Mouse (Mus musculus): Measurements from ENCODE around the gene Spen. TPM values are rescaled to one million over a fixed set of nuclear protein-coding genes. Genes with fewer than 3 reads are reported as not detected.
"Not testable (repeated sequence)": the region's sequence is repeated elsewhere in the genome, so short reads cannot be mapped to it uniquely, and the experiment has no call there.

Gene Spen
- 10 to 100 TPM; 51.6 to 67.6 TPM for total RNA-seq (2021)

- peak; percentile 81 to 87 for DNase-seq (ENCODE audit: extremely low spot score in 1 of 2, low spot score in 1 of 2)
Observed at GRCm38 (mm10) chr4:141538408-141539212, at the start of gene Spen. TSS of gene Spen (minus strand) at chr4:141538597.

DNA sequence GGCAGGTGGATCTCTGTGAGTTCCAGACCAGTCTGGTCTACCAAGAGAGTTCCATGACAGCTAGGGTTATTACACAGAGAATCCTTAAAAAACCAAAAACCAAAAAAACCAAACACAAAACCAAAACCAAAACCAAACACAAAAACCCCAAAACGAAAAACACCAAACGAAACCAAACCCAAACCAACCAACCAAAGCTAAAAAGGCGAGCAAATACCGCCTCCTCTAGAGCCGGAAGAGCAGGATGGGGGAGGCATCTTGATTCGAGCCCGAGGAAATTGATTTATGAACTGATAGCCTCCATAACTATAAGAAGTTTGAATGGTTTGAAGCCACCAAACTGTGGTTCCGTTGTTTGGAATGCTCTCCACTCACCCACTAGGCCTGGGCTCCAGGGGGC lies 45.5 kb upstream of the Spen start:
- DNase-seq (ENCODE audit: extremely low spot score in 1 of 2, low spot score in 1 of 2), result no peak

GRCm38 (mm10) chr4:141581051-141581450 lies 42.7 kb upstream of the Spen start:
- DNase-seq (ENCODE audit: extremely low spot score in 1 of 2, low spot score in 1 of 2), result no peak

DNA sequence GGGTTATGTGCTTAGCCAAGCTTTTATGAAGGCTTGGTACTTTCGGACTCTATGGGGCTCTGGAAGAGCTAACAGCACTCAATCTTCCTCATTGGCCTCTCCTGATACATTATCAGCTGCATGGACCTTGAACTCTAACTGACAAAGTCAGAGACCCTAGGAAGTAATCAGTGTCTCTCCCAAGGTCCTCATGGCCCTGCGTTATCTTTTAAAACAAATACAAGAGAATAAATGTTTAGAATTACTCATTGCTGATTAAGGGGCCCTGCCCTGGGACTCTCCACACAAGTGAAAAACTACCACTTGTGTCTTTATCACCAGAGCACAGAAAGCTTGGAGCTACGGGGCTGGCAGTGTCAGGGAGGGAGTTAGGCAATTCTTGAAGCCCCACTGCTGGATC lies 40.4 kb upstream of the Spen start:
- no peak for DNase-seq (ENCODE audit: extremely low spot score in 1 of 2, low spot score in 1 of 2)

DNA sequence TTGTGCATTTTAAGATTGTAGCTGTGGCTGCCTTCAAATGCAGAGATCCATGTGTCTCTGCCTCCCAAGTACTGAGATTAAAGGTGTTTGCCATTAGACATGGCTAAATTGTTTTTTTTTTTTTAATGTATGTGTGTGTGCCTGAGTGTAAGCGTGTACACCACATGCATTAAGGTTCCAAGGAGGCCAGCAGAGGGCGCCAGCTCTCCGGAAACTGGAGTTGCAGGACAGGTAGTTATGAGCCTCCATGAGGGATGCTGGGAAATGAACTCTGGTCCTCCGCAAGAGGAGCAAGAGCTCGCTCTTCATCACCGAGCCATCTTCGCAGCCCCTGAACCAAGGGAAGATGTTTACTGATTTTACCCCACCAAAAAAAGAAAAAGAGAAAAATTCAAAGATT lies 38.5 kb upstream of the Spen start:
- no peak for DNase-seq (ENCODE audit: extremely low spot score in 1 of 2, low spot score in 1 of 2)

- no peak for DNase-seq (ENCODE audit: extremely low spot score in 1 of 2, low spot score in 1 of 2)
Observed at GRCm38 (mm10) chr4:141576404-141576803, 38.0 kb upstream of the Spen start.

- peak; percentile 82 to 95 for DNase-seq (ENCODE audit: extremely low spot score in 1 of 2, low spot score in 1 of 2)
Observed at GRCm38 (mm10) chr4:141574789-141575702, 36.6 kb upstream of the Spen start.

- DNase-seq (ENCODE audit: extremely low spot score in 1 of 2, low spot score in 1 of 2), result no peak
Observed at GRCm38 (mm10) chr4:141573359-141573966, 35.1 kb upstream of the Spen start.

DNA sequence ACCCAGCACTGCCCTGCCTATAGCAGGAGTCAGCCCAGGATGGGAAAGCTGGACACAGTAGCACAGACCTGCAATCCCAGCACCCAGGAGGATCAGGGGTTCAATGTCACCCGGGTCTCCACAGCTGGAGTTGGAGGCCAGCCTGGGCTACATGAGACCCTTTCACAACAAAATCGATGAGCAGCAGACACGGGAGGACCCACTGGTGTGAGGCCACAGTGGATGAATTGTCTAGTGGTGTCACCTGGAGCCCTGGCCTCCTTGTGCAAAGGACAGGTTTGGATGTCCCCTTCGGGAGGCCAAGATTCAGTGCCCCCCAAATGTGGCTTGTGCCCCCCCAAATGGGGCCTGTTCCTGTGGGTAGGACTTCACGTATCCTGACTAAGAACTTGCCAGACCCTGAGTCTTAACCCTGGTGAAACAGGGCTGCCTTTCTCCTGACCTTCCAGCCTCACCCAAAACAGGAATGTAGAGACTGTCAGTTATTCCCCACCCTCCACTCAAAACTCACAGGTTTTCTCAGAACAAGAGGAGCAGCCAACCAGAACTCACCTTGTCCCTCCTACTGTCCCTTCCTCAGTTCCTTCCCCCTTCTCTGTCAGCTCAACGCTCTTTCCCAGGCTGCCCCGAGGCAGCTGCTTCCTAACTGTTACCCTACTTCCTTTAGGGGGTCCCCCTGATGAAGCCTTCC lies 34.4 kb upstream of the Spen start:
- DNase-seq (ENCODE audit: extremely low spot score in 1 of 2, low spot score in 1 of 2), result no peak

DNA sequence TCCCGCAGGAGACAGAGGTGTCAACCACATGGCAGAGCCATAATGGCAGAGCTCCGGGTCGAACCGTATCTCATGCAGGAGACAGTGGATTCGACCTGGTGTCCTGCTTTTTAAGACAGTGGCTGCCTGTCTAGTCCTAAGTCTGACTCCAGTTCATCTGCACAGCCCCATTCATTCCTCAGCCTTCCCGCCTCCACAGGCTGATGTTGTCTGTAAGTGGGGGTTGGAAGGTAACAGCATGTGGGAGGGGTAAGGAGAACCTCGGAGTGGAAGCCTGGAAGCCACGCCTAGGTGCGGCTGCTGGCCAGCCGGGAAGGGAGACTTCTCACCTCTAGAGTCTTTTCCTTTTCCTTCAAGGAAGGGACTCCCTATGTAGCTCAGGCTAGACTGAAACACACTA lies 33.5 kb upstream of the Spen start:
- no peak for DNase-seq (ENCODE audit: extremely low spot score in 1 of 2, low spot score in 1 of 2)

- no peak for DNase-seq (ENCODE audit: extremely low spot score in 1 of 2, low spot score in 1 of 2)
Observed at GRCm38 (mm10) chr4:141571337-141571739, 32.9 kb upstream of the Spen start.

DNA sequence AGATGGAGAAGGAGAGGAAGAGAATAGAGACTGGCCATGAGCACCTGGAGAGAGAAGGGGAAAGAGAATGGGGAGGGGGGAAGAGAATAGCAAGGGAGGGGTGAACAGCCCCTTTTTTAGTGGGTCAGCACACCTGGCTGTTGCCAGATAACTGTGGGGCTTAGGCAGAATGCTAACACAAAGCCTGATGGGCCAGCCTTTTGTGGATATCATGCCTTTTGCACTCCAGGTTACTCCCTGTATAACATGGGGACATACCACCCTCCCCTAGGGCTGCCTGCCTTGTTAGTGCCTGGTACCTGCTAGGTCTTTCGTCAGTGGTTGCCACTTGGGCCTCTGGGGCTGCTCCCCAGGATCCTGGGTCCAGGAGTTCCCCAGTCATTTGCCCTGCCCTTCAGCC lies 32.4 kb upstream of the Spen start:
- no peak for DNase-seq (ENCODE audit: extremely low spot score in 1 of 2, low spot score in 1 of 2)

DNA sequence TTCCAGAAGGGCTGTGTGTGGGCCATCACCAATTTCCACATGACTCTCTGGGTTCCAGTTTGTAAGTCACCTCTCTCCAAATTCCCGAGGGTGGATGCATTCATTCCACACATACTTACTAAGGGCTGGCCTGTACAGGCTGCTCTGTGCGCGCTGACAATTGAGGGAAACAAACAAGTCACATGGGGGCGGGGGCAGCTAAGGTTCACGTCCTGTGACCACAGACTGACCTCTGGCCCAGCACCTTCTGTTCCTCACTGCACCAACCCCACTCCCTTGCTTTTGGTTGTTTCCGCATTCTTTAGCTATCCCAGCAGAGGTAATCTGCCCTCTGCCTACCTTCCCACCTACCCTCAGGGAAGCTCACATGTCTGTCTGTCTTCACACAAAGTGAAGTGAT lies 31.6 kb upstream of the Spen start:
- DNase-seq (ENCODE audit: extremely low spot score in 1 of 2, low spot score in 1 of 2), result no peak

DNA sequence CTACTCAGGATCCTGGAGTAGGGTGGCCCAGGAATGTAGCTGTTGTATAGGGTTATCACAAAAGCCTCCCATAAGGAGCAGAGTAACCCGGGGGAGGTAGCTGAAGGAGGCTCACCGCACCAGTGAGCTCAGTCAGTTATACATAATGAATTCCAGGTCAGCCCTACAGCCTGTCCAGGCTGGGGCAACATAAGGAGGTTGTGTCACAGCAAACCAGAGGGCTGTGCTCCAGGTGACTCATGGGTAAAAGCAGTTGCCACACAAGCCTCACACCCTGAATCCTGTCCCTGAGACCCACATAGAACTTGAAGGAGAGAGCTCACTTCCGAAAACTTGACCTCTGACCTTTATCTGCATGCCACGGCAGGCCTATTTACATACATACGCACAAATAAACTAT lies 30.6 kb upstream of the Spen start:
- DNase-seq (ENCODE audit: extremely low spot score in 1 of 2, low spot score in 1 of 2), result no peak

- not testable (repeated sequence) for DNase-seq (ENCODE audit: extremely low spot score in 1 of 2, low spot score in 1 of 2)
Observed at GRCm38 (mm10) chr4:141567174-141567573, 28.8 kb upstream of the Spen start.

DNA sequence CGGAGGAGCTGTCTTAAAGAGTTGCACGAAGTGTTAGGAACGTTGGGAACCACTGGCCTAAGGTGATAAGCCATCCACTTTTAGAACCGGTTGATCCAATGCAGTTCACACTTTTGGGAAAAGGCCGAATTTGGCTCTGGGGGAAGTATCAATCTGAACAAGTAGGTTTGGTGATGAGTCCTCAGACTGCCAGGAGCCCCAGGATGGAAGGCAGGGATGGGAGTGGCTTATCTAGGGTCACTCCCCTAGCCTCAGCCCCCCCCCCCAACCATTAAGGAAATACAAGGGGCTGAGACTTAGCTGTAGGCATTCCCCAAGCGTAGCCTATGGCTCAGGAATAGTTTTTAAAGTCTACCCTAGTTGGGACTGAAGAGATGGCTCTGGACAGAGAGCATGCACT lies 27.8 kb upstream of the Spen start:
- DNase-seq (ENCODE audit: extremely low spot score in 1 of 2, low spot score in 1 of 2), result no peak

- DNase-seq (ENCODE audit: extremely low spot score in 1 of 2, low spot score in 1 of 2), result no peak
Observed at GRCm38 (mm10) chr4:141565325-141565724, 26.9 kb upstream of the Spen start.

- no peak for DNase-seq (ENCODE audit: extremely low spot score in 1 of 2, low spot score in 1 of 2)
Observed at GRCm38 (mm10) chr4:141564660-141565059, 26.3 kb upstream of the Spen start.

- DNase-seq (ENCODE audit: extremely low spot score in 1 of 2, low spot score in 1 of 2), result no peak
Observed at GRCm38 (mm10) chr4:141564209-141564608, 25.8 kb upstream of the Spen start.

- no peak for DNase-seq (ENCODE audit: extremely low spot score in 1 of 2, low spot score in 1 of 2)
Observed at GRCm38 (mm10) chr4:141562281-141562680, 23.9 kb upstream of the Spen start.

Measured in layer of hippocampus, postnatal 25 days (tissue).